Mouse (Mus musculus) bone marrow macrophage, adult 2 months (primary cell): ENCODE measurements around the gene Hist1h3d. TPM values are rescaled to one million over a fixed set of nuclear protein-coding genes. Genes with fewer than 3 reads are reported as not detected.
"Not testable (repeated sequence)": the region's sequence is repeated elsewhere in the genome, so short reads cannot be mapped to it uniquely, and the experiment has no call there.

Experiments used
- H3K27ac ChIP-seq: 2 replicates; pipeline ENCODE4 v1.5.1; 2012; ENCODE audit warnings: low read depth, low read length; ENCODE audit not compliant: insufficient read depth
- H3K4me1 ChIP-seq: 2 replicates; pipeline ENCODE4 v1.6.1; 2012; ENCODE audit warnings: low read length; ENCODE audit not compliant: control insufficient read depth, insufficient read depth
- H3K4me3 ChIP-seq: 2 replicates; pipeline ENCODE4 v1.5.1; 2012; ENCODE audit warnings: mild to moderate bottlenecking, low read length, moderate library complexity; ENCODE audit not compliant: insufficient read depth
- CTCF ChIP-seq: IDR thresholded peaks from 2 replicates; pipeline ENCODE4 v1.5.1; 2012; ENCODE audit warnings: low read depth, mild to moderate bottlenecking, low read length, moderate library complexity
- POLR2A ChIP-seq: IDR thresholded peaks from 2 replicates; pipeline ENCODE4 v1.6.1; 2012; ENCODE audit warnings: mild to moderate bottlenecking, low read depth, low read length, borderline replicate concordance
- polyA plus RNA-seq: library from polyadenylated mRNA; stranded (reverse); fragments of >200 nt; gene quantifications from 2 replicates; pipeline ENCODE4 v1.2.4, GENCODE M21; 2012; ENCODE audit not compliant: missing spikeins, insufficient read depth, insufficient read length

Gene Hist1h3d
- polyA plus RNA-seq, 1 experiment, result 2.3 TPM

DNA sequence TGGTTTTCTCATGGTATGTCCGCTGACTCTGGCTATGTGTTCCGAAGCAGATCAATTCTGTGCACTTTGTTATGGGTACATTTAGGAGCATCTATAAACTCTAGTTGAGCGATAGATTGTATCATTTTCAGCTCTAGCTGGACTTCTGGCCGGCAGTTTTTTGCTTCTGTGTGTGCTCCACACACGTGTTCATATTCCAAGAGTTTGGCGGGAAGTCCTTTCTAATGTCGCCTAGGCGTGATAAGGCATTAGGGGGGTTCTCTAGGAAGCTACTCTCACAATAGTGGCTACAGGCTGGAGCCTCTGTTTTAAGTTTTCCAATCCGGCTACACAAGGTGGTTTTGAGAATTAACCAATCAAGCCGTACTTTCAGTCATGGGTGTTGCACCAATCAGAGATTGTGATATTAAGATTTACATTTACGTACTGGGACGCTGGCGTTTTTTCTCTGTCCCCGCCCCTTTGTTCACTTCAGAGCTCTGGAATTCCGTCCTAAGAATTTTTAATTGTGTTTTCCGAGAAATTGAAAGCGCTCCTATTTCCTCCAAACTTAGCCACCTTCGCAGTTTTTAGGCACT lies 19.6 kb upstream of the Hist1h3d start:
- peaks cover 13% of the 10 kb centered on the region for H3K4me1 ChIP-seq
- TF ChIP-seq POLR2A (no peak), CTCF (no peak)
- H3K4me3 ChIP-seq, result peak overlapping the region; percentile 62
- H3K27ac ChIP-seq, result peak overlapping the region; percentile 87

- TF ChIP-seq CTCF, result no peak
- TF ChIP-seq POLR2A, result no peak
- Histone ChIP-seq H3K4me1 (peaks cover 13% of the 10 kb centered on the region), H3K27ac (peak overlapping the region; percentile 50), H3K4me3 (peak overlapping the region; percentile 33; the same call in 1 of the 2 replicates)
Measured at GRCm38 (mm10) chr13:23556906-23557305, 18.7 kb upstream of the Hist1h3d start.

DNA sequence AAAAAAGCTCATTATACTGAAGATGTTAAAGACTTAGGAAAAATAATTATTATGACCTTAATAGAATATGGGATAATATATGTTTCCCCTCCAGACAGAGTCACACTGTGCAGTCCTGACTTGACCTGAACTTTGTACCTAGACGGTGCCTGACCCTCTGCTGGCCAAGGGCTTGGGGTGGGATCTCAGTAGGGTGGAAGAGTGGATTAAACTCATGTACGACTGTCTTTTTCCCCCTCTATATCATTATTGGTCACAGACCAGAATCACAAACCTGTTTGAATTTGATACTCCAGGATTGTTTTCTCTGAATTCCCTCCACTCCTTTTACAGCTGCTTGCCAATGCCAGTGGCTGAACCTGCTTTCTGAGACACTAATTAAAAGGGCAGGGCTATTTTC lies 14.9 kb upstream of the Hist1h3d start:
- H3K4me3 ChIP-seq, H3K27ac ChIP-seq: not testable (repeated sequence)
- peaks cover 26% of the 10 kb centered on the region for H3K4me1 ChIP-seq

- Histone ChIP-seq H3K4me3 (peak overlapping the region; percentile 56), H3K4me1 (peaks cover 26% of the 10 kb centered on the region), H3K27ac (peak overlapping the region; percentile 76)
Measured at GRCm38 (mm10) chr13:23561531-23561882, 14.1 kb upstream of the Hist1h3d start.

- Histone ChIP-seq H3K27ac (peak within 1 kb of the TSS; percentile 99), H3K4me1 (peaks cover 23% of the 10 kb centered on the region), H3K4me3 (peak within 1 kb of the TSS; percentile 56)
- peak; percentile 91 for TF ChIP-seq POLR2A
Measured at GRCm38 (mm10) chr13:23561883-23562659, 13.5 kb upstream of the Hist1h3d start, which contains the start of gene Hist1h3e. Hist1h3e (minus strand) TSS chr13:23562369.

DNA sequence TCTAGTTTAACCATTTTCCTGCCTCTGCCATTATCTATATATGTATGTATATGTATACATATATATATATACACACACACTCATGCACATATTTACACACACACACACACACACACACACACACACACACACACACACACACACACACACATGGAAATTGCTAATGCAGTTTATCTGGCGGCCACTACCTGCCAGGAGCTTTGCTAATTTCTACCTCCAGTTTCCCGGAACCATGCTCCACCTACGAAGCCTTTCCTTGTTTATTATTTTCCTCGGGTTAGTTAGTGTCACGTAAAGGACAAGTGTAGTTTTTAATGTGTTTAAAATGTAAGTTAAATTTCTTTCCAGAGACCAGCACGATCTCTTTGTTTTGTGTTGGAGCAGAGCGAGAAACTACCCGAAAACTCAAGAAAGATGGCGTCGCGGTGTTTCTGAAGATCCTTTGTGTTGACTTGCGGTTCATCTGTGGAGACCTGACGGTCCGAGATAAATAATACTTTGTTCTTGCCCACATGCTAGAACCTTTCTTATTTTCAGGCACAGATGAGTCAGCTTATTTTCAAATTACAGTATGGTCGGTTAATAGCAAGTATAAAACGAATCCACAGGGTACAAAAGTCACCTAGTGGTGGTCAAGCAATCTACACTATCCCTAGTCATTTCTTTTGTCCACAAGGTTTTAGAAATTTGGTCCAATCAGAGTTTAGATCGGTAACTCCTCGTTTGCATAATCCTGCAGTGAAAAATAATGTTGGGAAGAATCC lies 12.7 kb upstream of the Hist1h3d start:
- Histone ChIP-seq H3K4me3 (peak overlapping the region; percentile 35), H3K4me1 (peaks cover 23% of the 10 kb centered on the region), H3K27ac (peak overlapping the region; percentile 99)
- TF ChIP-seq POLR2A, result no peak
- no peak for TF ChIP-seq CTCF

GRCm38 (mm10) chr13:23564482-23564881 lies 11.1 kb upstream of the Hist1h3d start:
- H3K4me3 ChIP-seq, result no peak overlapping the region
- H3K27ac ChIP-seq, result no peak overlapping the region; the same call in 1 of the 2 replicates
- H3K4me1 ChIP-seq, result peaks cover 23% of the 10 kb centered on the region
- TF ChIP-seq POLR2A, result no peak
- TF ChIP-seq CTCF, result no peak

DNA sequence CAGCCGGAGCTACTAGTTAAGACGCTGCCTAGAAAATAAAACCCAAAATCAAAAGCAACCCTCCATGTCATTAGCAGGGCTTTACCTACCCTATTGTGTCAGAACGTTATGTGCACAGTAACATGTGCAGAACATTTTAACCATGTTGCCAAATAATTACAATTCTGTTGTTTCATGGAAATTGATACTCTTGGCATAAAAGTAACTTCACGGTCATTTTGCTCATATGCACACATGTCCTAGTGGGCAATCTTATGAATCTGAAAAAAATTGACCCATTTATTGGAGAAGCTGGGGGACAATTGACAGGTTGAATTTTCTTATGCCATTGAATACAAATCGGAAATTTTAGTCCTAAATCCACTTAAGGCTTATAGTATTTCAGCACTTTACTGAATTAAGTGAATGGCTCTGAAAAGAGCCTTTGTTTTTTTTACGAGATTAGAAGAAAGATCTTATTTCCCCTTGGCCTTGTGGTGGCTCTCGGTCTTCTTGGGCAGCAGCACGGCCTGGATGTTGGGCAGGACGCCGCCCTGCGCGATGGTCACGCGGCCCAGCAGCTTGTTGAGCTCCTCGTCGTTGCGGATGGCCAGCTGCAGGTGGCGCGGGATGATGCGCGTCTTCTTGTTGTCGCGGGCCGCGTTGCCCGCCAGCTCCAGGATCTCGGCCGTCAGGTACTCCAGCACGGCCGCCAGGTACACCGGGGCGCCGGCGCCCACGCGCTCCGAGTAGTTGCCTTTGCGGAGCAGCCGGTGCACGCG lies 5.1 kb upstream of the Hist1h3d start:
- H3K4me1 ChIP-seq, result not testable (repeated sequence)
- peak overlapping the region; percentile 42 for H3K4me3 ChIP-seq
- peak overlapping the region; percentile 83 for H3K27ac ChIP-seq

- Histone ChIP-seq H3K27ac (peak within 1 kb of the TSS; percentile 83), H3K4me3 (peak within 1 kb of the TSS; percentile 57), H3K4me1 (peaks cover 5% of the 10 kb centered on the region)
- TF ChIP-seq POLR2A, result no peak
Measured at GRCm38 (mm10) chr13:23571022-23571503, 4.5 kb upstream of the Hist1h3d start, which contains the start of the genes Hist1h2ae and Hist1h2bg. Hist1h2ae (minus strand) TSS chr13:23571220. Hist1h2bg (plus strand) TSS chr13:23571396.

DNA sequence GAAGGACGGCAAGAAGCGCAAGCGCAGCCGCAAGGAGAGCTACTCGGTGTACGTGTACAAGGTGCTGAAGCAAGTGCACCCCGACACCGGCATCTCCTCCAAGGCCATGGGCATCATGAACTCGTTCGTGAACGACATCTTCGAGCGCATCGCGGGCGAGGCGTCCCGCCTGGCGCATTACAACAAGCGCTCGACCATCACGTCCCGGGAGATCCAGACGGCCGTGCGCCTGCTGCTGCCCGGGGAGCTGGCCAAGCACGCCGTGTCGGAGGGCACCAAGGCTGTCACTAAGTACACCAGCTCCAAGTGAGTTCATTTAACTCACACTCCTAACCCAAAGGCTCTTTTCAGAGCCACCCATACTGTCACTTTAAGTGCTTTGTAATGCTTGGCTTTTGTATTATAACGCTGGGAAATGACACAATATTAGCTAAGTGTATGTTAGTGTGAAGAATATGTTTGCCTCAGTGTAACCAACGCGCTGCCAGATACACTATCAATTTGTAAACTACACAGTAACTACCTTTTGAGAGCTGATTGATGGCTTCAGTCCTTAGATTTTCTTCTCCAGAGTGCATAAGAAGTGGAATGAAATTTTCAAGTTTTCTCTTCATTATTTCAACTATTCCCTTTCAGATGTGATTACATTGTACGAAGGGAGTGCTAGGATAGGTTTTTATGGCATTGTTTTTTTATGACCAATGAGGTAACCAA lies 3.9 kb upstream of the Hist1h3d start:
- H3K4me3 ChIP-seq, result peak overlapping the region; percentile 57
- H3K27ac ChIP-seq, result peak overlapping the region; percentile 75
- H3K4me1 ChIP-seq, result not testable (repeated sequence)
